ENCODE assay signal across 8 mouse cellular contexts in the genomic region with DNA sequence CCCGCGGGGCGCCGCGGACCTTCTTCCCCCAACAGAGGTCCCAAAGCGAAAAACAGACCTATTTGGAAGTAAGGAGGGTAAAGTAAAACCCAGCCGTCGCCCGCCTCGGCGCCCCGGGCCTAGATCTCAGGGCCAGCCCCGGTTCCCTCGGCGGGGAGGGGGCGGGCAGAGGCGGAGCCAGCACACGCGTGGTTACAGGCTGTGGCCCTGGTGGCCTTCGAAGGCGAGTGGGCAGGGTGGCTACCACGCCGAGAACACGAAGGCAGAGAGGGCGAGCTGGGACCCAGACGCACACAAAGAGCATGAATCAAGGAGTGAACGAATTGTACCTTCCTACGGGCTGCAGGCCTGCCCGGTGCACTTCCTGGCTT. TPM values are rescaled to one million over a fixed set of nuclear protein-coding genes. Genes with fewer than 3 reads are reported as not detected.
DNase-seq lines count a peak whose midpoint lies in the region; ATAC-seq and TF ChIP-seq lines count a peak whose summit lies in the region.

No protein-coding gene starts in this region.

- H3K36me3 ChIP-seq in heart, embryonic 16.5 days (ENCODE audit: control insufficient read depth, insufficient read depth): no peaks in the 10 kb centered on the region
- no peaks in the 10 kb centered on the region for H3K36me3 ChIP-seq in hindbrain, embryonic 13.5 days
- no peaks in the 10 kb centered on the region for H3K36me3 ChIP-seq in midbrain, embryonic 11.5 days (ENCODE audit: control insufficient read depth, insufficient read depth, low read length)

- DNase-seq in heart, adult 11 months: no peak
- peak; percentile 95 for DNase-seq in midbrain, embryonic 11.5 days (ENCODE audit: low spot score, missing footprints)
- no peak for DNase-seq in frontal cortex, postnatal 25 days (ENCODE audit: low spot score in 2 of 2)
- no peak for DNase-seq in cerebellum, postnatal 4 days (ENCODE audit: low spot score in 2 of 2)
- DNase-seq in ovary, postnatal 10 days (ENCODE audit: low spot score): no peak

- WGBS in heart, embryonic 16.5 days: 23% methylated on average over 29 of the region's 29 CpGs
- WGBS in hindbrain, embryonic 13.5 days: 19% methylated on average over 29 of the region's 29 CpGs
- 22% methylated on average over 29 of the region's 29 CpGs for WGBS in midbrain, embryonic 11.5 days

- no peaks in the 10 kb centered on the region for H3K27me3 ChIP-seq in heart, embryonic 16.5 days (ENCODE audit: control insufficient read depth, insufficient read depth, low read length)
- peaks cover 11% of the 10 kb centered on the region for H3K27me3 ChIP-seq in hindbrain, embryonic 13.5 days
- H3K27me3 ChIP-seq in midbrain, embryonic 11.5 days (ENCODE audit: control insufficient read depth, insufficient read depth, low read length): peaks cover 13% of the 10 kb centered on the region

- peak overlapping the region; percentile 95 for H3K4me2 ChIP-seq in heart, embryonic 16.5 days (ENCODE audit: low read depth, low read length)
- H3K4me2 ChIP-seq in hindbrain, embryonic 13.5 days: peak overlapping the region; percentile 73
- H3K4me2 ChIP-seq in midbrain, embryonic 11.5 days: peak overlapping the region; percentile 67

- peaks cover 2% of the 10 kb centered on the region; the same call in 1 of the 2 replicates for H3K4me1 ChIP-seq in heart, embryonic 16.5 days (ENCODE audit: control insufficient read depth, insufficient read depth, low read length)
- H3K4me1 ChIP-seq in bone marrow macrophage, adult 2 months (ENCODE audit: control insufficient read depth, insufficient read depth, low read length): no peaks in the 10 kb centered on the region
- H3K4me1 ChIP-seq in hindbrain, embryonic 13.5 days (replicated peaks): peaks cover 11% of the 10 kb centered on the region
- H3K4me1 ChIP-seq in midbrain, embryonic 11.5 days (ENCODE audit: control insufficient read depth, insufficient read depth, low read length): peaks cover 2% of the 10 kb centered on the region; the same call in 1 of the 2 replicates

- 0 out of 2 replicates have a peak, but pooled peaks cover 2% of the 10 kb centered on the region for H3K9me3 ChIP-seq in heart, embryonic 16.5 days (replicated peaks; ENCODE audit: control insufficient read depth, low read length)
- H3K9me3 ChIP-seq in hindbrain, embryonic 13.5 days: no peaks in the 10 kb centered on the region
- no peaks in the 10 kb centered on the region; the same call in 1 of the 2 replicates for H3K9me3 ChIP-seq in midbrain, embryonic 11.5 days (ENCODE audit: control insufficient read depth, low read length)

- no peak for TF ChIP-seq POLR2A in bone marrow macrophage, adult 2 months (IDR thresholded peaks at IDR 0.05; ENCODE audit: borderline replicate concordance, low read depth, low read length)

- no peak for TF ChIP-seq CTCF in bone marrow macrophage, adult 2 months (IDR thresholded peaks at IDR 0.05; ENCODE audit: low read depth, low read length)

- H3K4me3 ChIP-seq in heart, embryonic 16.5 days (ENCODE audit: low read length): peak overlapping the region; percentile 61
- peak overlapping the region; percentile 54 for H3K4me3 ChIP-seq in bone marrow macrophage, adult 2 months (ENCODE audit: insufficient read depth, low read length)
- peak overlapping the region; percentile 52 for H3K4me3 ChIP-seq in hindbrain, embryonic 13.5 days
- H3K4me3 ChIP-seq in midbrain, embryonic 11.5 days (ENCODE audit: low read depth, low read length): peak overlapping the region; percentile 41

- no peak overlapping the region for H3K27ac ChIP-seq in heart, embryonic 16.5 days (ENCODE audit: low read length)
- no peak overlapping the region for H3K27ac ChIP-seq in bone marrow macrophage, adult 2 months (ENCODE audit: insufficient read depth, low read depth, low read length)
- peak overlapping the region; percentile 83 for H3K27ac ChIP-seq in hindbrain, embryonic 13.5 days
- H3K27ac ChIP-seq in midbrain, embryonic 11.5 days (ENCODE audit: low read depth, low read length): no peak overlapping the region

- ATAC-seq in heart, embryonic 16.5 days (replicated peaks; ENCODE audit: extremely low read depth, insufficient read depth, low FRiP score): peak; percentile 71
- ATAC-seq in hindbrain, embryonic 13.5 days (ENCODE audit: low FRiP score): peak; percentile 85
- peak; percentile 86 for ATAC-seq in midbrain, embryonic 11.5 days (ENCODE audit: low FRiP score)

- peak overlapping the region; percentile 81 for H3K9ac ChIP-seq in heart, embryonic 16.5 days (ENCODE audit: low read length)
- H3K9ac ChIP-seq in hindbrain, embryonic 13.5 days: peak overlapping the region; percentile 82
- H3K9ac ChIP-seq in midbrain, embryonic 11.5 days (ENCODE audit: low read length): peak overlapping the region; percentile 78

RNA-seq across cellular contexts. Expression of a gene that starts 0.4 kb away (rescaled TPM):
- polyA plus RNA-seq in heart, embryonic 16.5 days (2015; fragmentation: Nextera tagmentation; extraction: Ambion mirVana): 0.79 and 1.3 TPM in 2 replicates
- polyA plus RNA-seq in bone marrow macrophage, adult 2 months (2012; ENCODE audit: insufficient read depth, insufficient read length, missing spikeins): not detected in 2 replicates
- polyA plus RNA-seq in hindbrain, embryonic 13.5 days (2015; fragmentation: Nextera tagmentation; extraction: Ambion mirVana): 2.3 and 3.4 TPM in 2 replicates
- polyA plus RNA-seq in midbrain, embryonic 11.5 days (2014; fragmentation: Nextera tagmentation; extraction: Ambion mirVana): 0.72 and 1.1 TPM in 2 replicates
